Mouse (Mus musculus) kidney, adult 2 months (tissue): ENCODE results near the gene Gspt1. TPM values are rescaled to one million over a fixed set of nuclear protein-coding genes. Genes with fewer than 3 reads are reported as not detected.

ENCODE experiments used
- DNase-seq: peaks from one replicate; pipeline ENCODE4 v3.0.0; 2021
- H3K27ac ChIP-seq: fragments of 200-500 bp; 2 replicates; pipeline ENCODE4 v1.5.1; 2012; ENCODE audit warnings: low read depth, low read length, control low read depth, inconsistent platforms; ENCODE audit not compliant: insufficient read depth
- H3K27me3 ChIP-seq: fragments of 200-500 bp; replicated peaks from 2 replicates; pipeline ENCODE4 v1.6.1; 2012; ENCODE audit warnings: mild to moderate bottlenecking, moderate library complexity, low read length, inconsistent platforms; ENCODE audit not compliant: control insufficient read depth, insufficient read depth
- H3K36me3 ChIP-seq: fragments of 200-500 bp; 2 replicates; pipeline ENCODE4 v1.6.1; 2012; ENCODE audit warnings: mild to moderate bottlenecking, moderate library complexity, low read length, inconsistent platforms; ENCODE audit not compliant: control insufficient read depth, insufficient read depth
- H3K4me1 ChIP-seq: fragments of 200-500 bp; 2 replicates; pipeline ENCODE4 v1.6.1; 2011; ENCODE audit warnings: low read length; ENCODE audit not compliant: control insufficient read depth, insufficient read depth
- H3K4me3 ChIP-seq: fragments of 200-500 bp; 2 replicates; pipeline ENCODE4 v1.5.1; 2011; ENCODE audit warnings: mild to moderate bottlenecking, low read depth, low read length, control low read depth; ENCODE audit not compliant: insufficient read depth
- CTCF ChIP-seq: fragments of 200-500 bp; conservative IDR thresholded peaks from 2 replicates; pipeline ENCODE4 v1.5.1; 2011; ENCODE audit warnings: low read depth, mild to moderate bottlenecking, control low read depth, low read length, moderate library complexity, mixed read lengths; ENCODE audit not compliant: insufficient read depth, insufficient read length
- POLR2A ChIP-seq: fragments of 200-500 bp; IDR thresholded peaks from one replicate; pipeline ENCODE4 v1.6.1; 2011; ENCODE audit warnings: low read depth, low read length, control low read depth
- whole genome bisulfite sequencing: fragments of 180-500 bp; shearing (Covaris S2); methylation state at CpG from one replicate; pipeline ENCODE4 v1.1.7; 2018; 5-methylcytosine and 5-hydroxymethylcytosine counted together
- polyA plus RNA-seq: library from polyadenylated mRNA; depleted of rRNA; stranded (reverse); fragments of >200 nt; gene quantifications from 2 replicates; pipeline ENCODE4 v1.2.3, GENCODE M21; 2012

Gspt1 gene
- polyA plus RNA-seq, 1 experiment, result 17.4 TPM

GRCm38 (mm10) chr16:11202571-11203554 lies 51.3 kb downstream of the Gspt1 start, which contains the start of gene Rsl1d1:
Rsl1d1 (minus strand) TSS chr16:11203331.
- TF ChIP-seq POLR2A (peak; percentile 41), CTCF (no peak)
- H3K4me1 ChIP-seq, result peaks cover 6% of the 10 kb centered on the region; the same call in 1 of the 2 replicates
- peak within 1 kb of the TSS; percentile 83 for H3K4me3 ChIP-seq
- peak within 1 kb of the TSS; percentile 47 for H3K27ac ChIP-seq
- under 1% methylated on average over 68 of the region's 68 CpGs for WGBS
- no peaks in the 10 kb centered on the region for H3K27me3 ChIP-seq
- peak; percentile 95 for DNase-seq
- H3K36me3 ChIP-seq, result peaks cover 4% of the 10 kb centered on the region

- Histone ChIP-seq H3K4me1 (peaks cover 6% of the 10 kb centered on the region; the same call in 1 of the 2 replicates), H3K4me3 (no peak overlapping the region), H3K36me3 (peaks cover 4% of the 10 kb centered on the region), H3K27ac (no peak overlapping the region), H3K27me3 (no peaks in the 10 kb centered on the region)
- DNase-seq, result no peak
- TF ChIP-seq POLR2A, result no peak
- 69% methylated on average over 6 of the region's 6 CpGs for WGBS
Observed at GRCm38 (mm10) chr16:11201740-11202394, 52.3 kb downstream of the Gspt1 start.

- peaks cover 6% of the 10 kb centered on the region; the same call in 1 of the 2 replicates for H3K4me1 ChIP-seq
- peaks cover 9% of the 10 kb centered on the region for H3K36me3 ChIP-seq
- no peak for TF ChIP-seq POLR2A
- no peak for TF ChIP-seq CTCF
- no peak overlapping the region for H3K27ac ChIP-seq
- H3K27me3 ChIP-seq, result no peaks in the 10 kb centered on the region
- no peak overlapping the region for H3K4me3 ChIP-seq
- no peak for DNase-seq
- 83% methylated on average over 3 of the region's 3 CpGs for WGBS
Observed at GRCm38 (mm10) chr16:11200247-11200646, 53.9 kb downstream of the Gspt1 start.

GRCm38 (mm10) chr16:11198467-11198866 lies 55.7 kb downstream of the Gspt1 start:
- Histone ChIP-seq H3K4me3 (no peak overlapping the region), H3K4me1 (peaks cover 6% of the 10 kb centered on the region; the same call in 1 of the 2 replicates), H3K27me3 (no peaks in the 10 kb centered on the region), H3K36me3 (peaks cover 14% of the 10 kb centered on the region), H3K27ac (no peak overlapping the region)
- no peak for DNase-seq
- TF ChIP-seq CTCF (no peak), POLR2A (no peak)
- WGBS, result 59% methylated on average over 2 of the region's 2 CpGs

GRCm38 (mm10) chr16:11197052-11197451 lies 57.1 kb downstream of the Gspt1 start:
- no peak for DNase-seq
- H3K4me1 ChIP-seq, result peaks cover 6% of the 10 kb centered on the region; the same call in 1 of the 2 replicates
- no peak overlapping the region for H3K4me3 ChIP-seq
- H3K27ac ChIP-seq, result no peak overlapping the region
- no peaks in the 10 kb centered on the region for H3K27me3 ChIP-seq
- TF ChIP-seq POLR2A (no peak), CTCF (no peak)
- H3K36me3 ChIP-seq, result peaks cover 18% of the 10 kb centered on the region
- 75% methylated on average over 4 of the region's 4 CpGs for WGBS

- no peak overlapping the region for H3K4me3 ChIP-seq
- no peak overlapping the region for H3K27ac ChIP-seq
- no peak for TF ChIP-seq POLR2A
- TF ChIP-seq CTCF, result no peak
- 99% methylated on average over 2 of the region's 2 CpGs for WGBS
- no peaks in the 10 kb centered on the region for H3K27me3 ChIP-seq
- no peak for DNase-seq
- H3K4me1 ChIP-seq, result no peaks in the 10 kb centered on the region
- H3K36me3 ChIP-seq, result peaks cover 16% of the 10 kb centered on the region
Observed at GRCm38 (mm10) chr16:11193231-11193630, 60.9 kb downstream of the Gspt1 start.

GRCm38 (mm10) chr16:11190150-11190549 lies 64.0 kb downstream of the Gspt1 start:
- 71% methylated on average over 7 of the region's 7 CpGs for WGBS
- Histone ChIP-seq H3K27ac (no peak overlapping the region), H3K4me3 (no peak overlapping the region), H3K4me1 (no peaks in the 10 kb centered on the region), H3K36me3 (peaks cover 9% of the 10 kb centered on the region), H3K27me3 (no peaks in the 10 kb centered on the region)
- DNase-seq, result no peak
- TF ChIP-seq POLR2A (no peak), CTCF (no peak)
